Mouse (Mus musculus): Measurements from ENCODE around the gene Xrra1. TPM values are rescaled to one million over a fixed set of nuclear protein-coding genes. Genes with fewer than 3 reads are reported as not detected.
"Not testable (repeated sequence)": the region's sequence is repeated elsewhere in the genome, so short reads cannot be mapped to it uniquely, and the experiment has no call there.

Xrra1 gene
- polyA plus RNA-seq, 2 experiments = not detected

- H3K27ac ChIP-seq = no peak overlapping the region
- 48% methylated on average over 2 of the region's 2 CpGs for WGBS (ENCODE audit: insufficient replicate concordance)
- ATAC-seq (ENCODE audit: insufficient read depth) (no peak), DNase-seq (ENCODE audit: low read depth in 3 of 3, low spot score in 3 of 3) (no peak)
- peaks cover under 1% of the 10 kb centered on the region; the same call in 1 of the 2 replicates for H3K36me3 ChIP-seq (replicated peaks; ENCODE audit: control insufficient read depth, insufficient read depth, low read depth)
- no peak overlapping the region for H3K9ac ChIP-seq (replicated peaks)
- H3K27me3 ChIP-seq (ENCODE audit: control insufficient read depth, insufficient read depth, low read length) = peaks cover 27% of the 10 kb centered on the region
- H3K9me3 ChIP-seq (ENCODE audit: control insufficient read depth, low read length) = no peaks in the 10 kb centered on the region
- 0 out of 4 replicates have a peak, but pooled peaks cover 0 to 2% of the 10 kb centered on the region in 2 experiments for H3K4me1 ChIP-seq (replicated peaks; ENCODE audit: control insufficient read depth in 2 of 2, insufficient read depth in 2 of 2, low read length in 1 of 2)
- TF ChIP-seq CTCF (IDR thresholded peaks at IDR 0.05; ENCODE audit: low read depth) (no peak), EP300 (IDR thresholded peaks at IDR 0.05; ENCODE audit: low read depth) (no peak)
- no peak overlapping the region for H3K4me3 ChIP-seq (ENCODE audit: insufficient read depth in 1 of 2, low read depth in 2 of 2, low read length in 2 of 2)
- H3K4me2 ChIP-seq (ENCODE audit: low read depth) = no peak overlapping the region
Observed at GRCm38 (mm10) chr7:99920416-99920815, 61.5 kb downstream of the Xrra1 start.

- no peaks in the 10 kb centered on the region for H3K4me1 ChIP-seq (replicated peaks; ENCODE audit: control insufficient read depth in 2 of 2, insufficient read depth in 2 of 2, low read length in 1 of 2)
- peaks cover 8% of the 10 kb centered on the region for H3K36me3 ChIP-seq (replicated peaks; ENCODE audit: control insufficient read depth, insufficient read depth, low read depth)
- WGBS (ENCODE audit: insufficient replicate concordance) = 67% methylated on average over 10 of the region's 10 CpGs
Observed at GRCm38 (mm10) chr7:99926916-99927714, 68.2 kb downstream of the Xrra1 start.

GRCm38 (mm10) chr7:99935758-99936157, 76.8 kb downstream of the Xrra1 start:
- no peak overlapping the region for H3K4me3 ChIP-seq (ENCODE audit: insufficient read depth in 1 of 2, low read depth in 2 of 2, low read length in 2 of 2)
- no peaks in the 10 kb centered on the region for H3K9me3 ChIP-seq (ENCODE audit: control insufficient read depth, low read length)
- no peaks in the 10 kb centered on the region for H3K4me1 ChIP-seq (replicated peaks; ENCODE audit: control insufficient read depth in 2 of 2, insufficient read depth in 2 of 2, low read length in 1 of 2)
- H3K36me3 ChIP-seq (replicated peaks; ENCODE audit: control insufficient read depth, insufficient read depth, low read depth) = peaks cover 5% of the 10 kb centered on the region; the same call in 1 of the 2 replicates
- WGBS (ENCODE audit: insufficient replicate concordance) = 67% methylated on average over 1 of the region's 1 CpGs
- no peak overlapping the region for H3K4me2 ChIP-seq (ENCODE audit: low read depth)
- peak; percentile 34; the same call in 1 of the 2 replicates for TF ChIP-seq CTCF (IDR thresholded peaks at IDR 0.05; ENCODE audit: low read depth)
- no peak for TF ChIP-seq EP300 (IDR thresholded peaks at IDR 0.05; ENCODE audit: low read depth)
- H3K9ac ChIP-seq (replicated peaks) = no peak overlapping the region
- ATAC-seq (ENCODE audit: insufficient read depth) (no peak), DNase-seq (ENCODE audit: low read depth in 3 of 3, low spot score in 3 of 3) (no peak)
- no peak overlapping the region for H3K27ac ChIP-seq
- H3K27me3 ChIP-seq (ENCODE audit: control insufficient read depth, insufficient read depth, low read length) = no peaks in the 10 kb centered on the region

More at GRCm38 (mm10) chr7:99926916-99927714, 68.2 kb downstream of the Xrra1 start:
- peak in 2 of 3 experiments; percentile 17 to 18 for DNase-seq (ENCODE audit: low read depth in 3 of 3, low spot score in 3 of 3)
- Histone ChIP-seq H3K4me2 (ENCODE audit: low read depth) (no peak overlapping the region), H3K4me3 (ENCODE audit: insufficient read depth in 1 of 2, low read depth in 2 of 2, low read length in 2 of 2) (no peak overlapping the region), H3K9me3 (ENCODE audit: control insufficient read depth, low read length) (no peaks in the 10 kb centered on the region), H3K27ac (no peak overlapping the region), H3K9ac (replicated peaks) (no peak overlapping the region), H3K27me3 (ENCODE audit: control insufficient read depth, insufficient read depth, low read length) (no peaks in the 10 kb centered on the region)
- no peak for TF ChIP-seq EP300 (IDR thresholded peaks at IDR 0.05; ENCODE audit: low read depth)
- peak; percentile 63 for TF ChIP-seq CTCF (IDR thresholded peaks at IDR 0.05; ENCODE audit: low read depth)
- ATAC-seq (ENCODE audit: insufficient read depth) = no peak

- H3K27ac ChIP-seq = no peak overlapping the region
- ATAC-seq (ENCODE audit: insufficient read depth) = no peak
Observed at GRCm38 (mm10) chr7:99940669-99941068, 81.8 kb downstream of the Xrra1 start.

GRCm38 (mm10) chr7:99944520-99944919, 85.6 kb downstream of the Xrra1 start:
- H3K4me3 ChIP-seq (ENCODE audit: insufficient read depth in 1 of 2, low read depth in 2 of 2, low read length in 2 of 2) = no peak overlapping the region
- H3K4me1 ChIP-seq (replicated peaks; ENCODE audit: control insufficient read depth in 2 of 2, insufficient read depth in 2 of 2, low read length in 1 of 2) = no peaks in the 10 kb centered on the region
- H3K36me3 ChIP-seq (replicated peaks; ENCODE audit: control insufficient read depth, insufficient read depth, low read depth) = peaks cover 9% of the 10 kb centered on the region; the same call in 1 of the 2 replicates
- no peak overlapping the region for H3K27ac ChIP-seq
- no peaks in the 10 kb centered on the region for H3K27me3 ChIP-seq (ENCODE audit: control insufficient read depth, insufficient read depth, low read length)
- TF ChIP-seq CTCF (IDR thresholded peaks at IDR 0.05; ENCODE audit: low read depth) = no peak
- TF ChIP-seq EP300 (IDR thresholded peaks at IDR 0.05; ENCODE audit: low read depth) = no peak
- DNase-seq (ENCODE audit: low read depth in 3 of 3, low spot score in 3 of 3) (no peak), ATAC-seq (ENCODE audit: insufficient read depth) (no peak)
- H3K4me2 ChIP-seq (ENCODE audit: low read depth) = no peak overlapping the region
- WGBS (ENCODE audit: insufficient replicate concordance) = 89% methylated on average over 3 of the region's 3 CpGs
- H3K9ac ChIP-seq (replicated peaks) = no peak overlapping the region
- no peaks in the 10 kb centered on the region for H3K9me3 ChIP-seq (ENCODE audit: control insufficient read depth, low read length)

More at GRCm38 (mm10) chr7:99940669-99941068, 81.8 kb downstream of the Xrra1 start:
- DNase-seq (ENCODE audit: low read depth in 3 of 3, low spot score in 3 of 3) = no peak
- Histone ChIP-seq H3K9me3 (ENCODE audit: control insufficient read depth, low read length) (no peaks in the 10 kb centered on the region), H3K9ac (replicated peaks) (no peak overlapping the region), H3K4me1 (replicated peaks; ENCODE audit: control insufficient read depth in 2 of 2, insufficient read depth in 2 of 2, low read length in 1 of 2) (no peaks in the 10 kb centered on the region), H3K36me3 (replicated peaks; ENCODE audit: control insufficient read depth, insufficient read depth, low read depth) (peaks cover 9% of the 10 kb centered on the region; the same call in 1 of the 2 replicates), H3K4me2 (ENCODE audit: low read depth) (no peak overlapping the region), H3K27me3 (ENCODE audit: control insufficient read depth, insufficient read depth, low read length) (no peaks in the 10 kb centered on the region), H3K4me3 (ENCODE audit: insufficient read depth in 1 of 2, low read depth in 2 of 2, low read length in 2 of 2) (no peak overlapping the region)
- WGBS (ENCODE audit: insufficient replicate concordance) = 92% methylated on average over 1 of the region's 1 CpGs
- TF ChIP-seq EP300 (IDR thresholded peaks at IDR 0.05; ENCODE audit: low read depth) (no peak), CTCF (IDR thresholded peaks at IDR 0.05; ENCODE audit: low read depth) (no peak)

GRCm38 (mm10) chr7:99945012-99945411, 86.1 kb downstream of the Xrra1 start:
- not testable (repeated sequence) for H3K4me3 ChIP-seq (ENCODE audit: insufficient read depth in 1 of 2, low read depth in 2 of 2, low read length in 2 of 2); H3K4me2 ChIP-seq (ENCODE audit: low read depth); H3K4me1 ChIP-seq (replicated peaks; ENCODE audit: control insufficient read depth in 2 of 2, insufficient read depth in 2 of 2, low read length in 1 of 2); H3K36me3 ChIP-seq (replicated peaks; ENCODE audit: control insufficient read depth, insufficient read depth, low read depth); H3K9ac ChIP-seq (replicated peaks); ATAC-seq (ENCODE audit: insufficient read depth); H3K27me3 ChIP-seq (ENCODE audit: control insufficient read depth, insufficient read depth, low read length); DNase-seq (ENCODE audit: low read depth in 3 of 3, low spot score in 3 of 3); H3K27ac ChIP-seq; H3K9me3 ChIP-seq (ENCODE audit: control insufficient read depth, low read length)
- 85% methylated on average over 22 of the region's 22 CpGs for WGBS (ENCODE audit: insufficient replicate concordance)

All from liver, embryonic 14.5 days (tissue).